Mouse (Mus musculus): ENCODE data around the gene S100a2. TPM values are rescaled to one million over a fixed set of nuclear protein-coding genes. Genes with fewer than 3 reads are reported as not detected.
A peak's percentile ranks its signal among the peaks of the same experiment; 100 is the strongest.

S100a2 gene
- total RNA-seq, 1 experiment from 2014 or later = not detected

- no peak for ATAC-seq (replicated peaks; ENCODE audit: low read depth, poor library complexity, severe bottlenecking)
Measured at GRCm38 (mm10) chr3:90614148-90614530, 24.1 kb downstream of the S100a2 start.

- no peak for ATAC-seq (replicated peaks; ENCODE audit: low read depth, poor library complexity, severe bottlenecking)
Measured at GRCm38 (mm10) chr3:90614611-90615251, 24.7 kb downstream of the S100a2 start.

GRCm38 (mm10) chr3:90615415-90615814 is 25.4 kb downstream of the S100a2 start:
- ATAC-seq (replicated peaks; ENCODE audit: low read depth, poor library complexity, severe bottlenecking) = peak; percentile 81

- ATAC-seq (replicated peaks; ENCODE audit: low read depth, poor library complexity, severe bottlenecking) = no peak
Measured at GRCm38 (mm10) chr3:90615911-90616310, 25.9 kb downstream of the S100a2 start.

- ATAC-seq (replicated peaks; ENCODE audit: low read depth, poor library complexity, severe bottlenecking) = no peak
Measured at GRCm38 (mm10) chr3:90617586-90617985, 27.5 kb downstream of the S100a2 start.

GRCm38 (mm10) chr3:90621552-90621951 is 31.5 kb downstream of the S100a2 start:
- peak; percentile 32; the same call in 1 of the 2 replicates for ATAC-seq (replicated peaks; ENCODE audit: low read depth, poor library complexity, severe bottlenecking)

- no peak for ATAC-seq (replicated peaks; ENCODE audit: low read depth, poor library complexity, severe bottlenecking)
Measured at GRCm38 (mm10) chr3:90623435-90624071, 33.5 kb downstream of the S100a2 start.

- no peak for ATAC-seq (replicated peaks; ENCODE audit: low read depth, poor library complexity, severe bottlenecking)
Measured at GRCm38 (mm10) chr3:90625496-90625895, 35.4 kb downstream of the S100a2 start.

GRCm38 (mm10) chr3:90626266-90627021 is 36.4 kb downstream of the S100a2 start:
- ATAC-seq (replicated peaks; ENCODE audit: low read depth, poor library complexity, severe bottlenecking) = no peak

- no peak for ATAC-seq (replicated peaks; ENCODE audit: low read depth, poor library complexity, severe bottlenecking)
Measured at GRCm38 (mm10) chr3:90627366-90627765, 37.3 kb downstream of the S100a2 start.

- ATAC-seq (replicated peaks; ENCODE audit: low read depth, poor library complexity, severe bottlenecking) = peak; percentile 75
Measured at GRCm38 (mm10) chr3:90627807-90628206, 37.8 kb downstream of the S100a2 start.

- ATAC-seq (replicated peaks; ENCODE audit: low read depth, poor library complexity, severe bottlenecking) = no peak
Measured at GRCm38 (mm10) chr3:90629298-90629697, 39.3 kb downstream of the S100a2 start.

GRCm38 (mm10) chr3:90631984-90632383 is 41.9 kb downstream of the S100a2 start:
- ATAC-seq (replicated peaks; ENCODE audit: low read depth, poor library complexity, severe bottlenecking) = peak; percentile 69

GRCm38 (mm10) chr3:90638511-90639275 is 48.6 kb downstream of the S100a2 start:
- ATAC-seq (replicated peaks; ENCODE audit: low read depth, poor library complexity, severe bottlenecking) = no peak

- peak; percentile 93 for ATAC-seq (replicated peaks; ENCODE audit: low read depth, poor library complexity, severe bottlenecking)
Measured at GRCm38 (mm10) chr3:90639511-90640154, 49.6 kb downstream of the S100a2 start.

- no peak for ATAC-seq (replicated peaks; ENCODE audit: low read depth, poor library complexity, severe bottlenecking)
Measured at GRCm38 (mm10) chr3:90640981-90641380, 50.9 kb downstream of the S100a2 start.
